Mouse (Mus musculus): ENCODE data around the gene Mrgpre.

Mrgpre gene

GRCm38 (mm10) chr7:143738194-143738593, 46.1 kb downstream of the Mrgpre start:
- DNase-seq (ENCODE audit: low spot score) = no peak

- DNase-seq (ENCODE audit: low spot score) = no peak
Observed at GRCm38 (mm10) chr7:143733746-143734145, 50.6 kb downstream of the Mrgpre start.

- DNase-seq (ENCODE audit: low spot score) = no peak
Observed at GRCm38 (mm10) chr7:143729886-143730285, 54.4 kb downstream of the Mrgpre start.
